Mouse (Mus musculus) ES-Bruce4 (cell line): ENCODE results near the gene Gsap.

ENCODE experiments used
- EP300 ChIP-seq: IDR thresholded peaks from 2 replicates; pipeline ENCODE4 v1.6.1; 2011; ENCODE audit warnings: low read depth, low read length; ENCODE audit not compliant: insufficient read depth
- POLR2A ChIP-seq: IDR thresholded peaks from one replicate; pipeline ENCODE4 v1.8.1; 2011; ENCODE audit warnings: low read length; ENCODE audit not compliant: insufficient read depth

- TF ChIP-seq POLR2A (no peak), EP300 (no peak)
Observed at GRCm38 (mm10) chr5:21172316-21172715, 13.7 kb upstream of the Gsap start.
